Mouse (Mus musculus): Measurements from ENCODE around the gene Odf4. TPM values are rescaled to one million over a fixed set of nuclear protein-coding genes. Genes with fewer than 3 reads are reported as not detected.

Odf4 gene
- polyA plus RNA-seq, 1 experiment from 2014 or later = not detected

GRCm38 (mm10) chr11:68903775-68904174 is 23.1 kb downstream of the Odf4 start:
- peaks cover 2% of the 10 kb centered on the region; the same call in 1 of the 2 replicates for H3K4me1 ChIP-seq (replicated peaks; ENCODE audit: control insufficient read depth, insufficient read depth, low read length)
- DNase-seq (ENCODE audit: low spot score) = no peak
- no peaks in the 10 kb centered on the region for H3K27me3 ChIP-seq (ENCODE audit: control insufficient read depth, insufficient read depth, low read length)
- no peak for ATAC-seq (replicated peaks; ENCODE audit: low FRiP score)
- no peak overlapping the region for H3K4me2 ChIP-seq (ENCODE audit: low read depth, low read length, severe bottlenecking)
- H3K9me3 ChIP-seq (ENCODE audit: control insufficient read depth, low read length) = no peaks in the 10 kb centered on the region
- H3K36me3 ChIP-seq (ENCODE audit: control insufficient read depth, insufficient read depth, low read length) = peaks cover 24% of the 10 kb centered on the region
- no peak overlapping the region for H3K27ac ChIP-seq (ENCODE audit: low read depth, low read length)
- WGBS = 86% methylated on average over 2 of the region's 2 CpGs
- H3K4me3 ChIP-seq (ENCODE audit: low read depth, low read length) = no peak overlapping the region
- H3K9ac ChIP-seq (ENCODE audit: low read length) = no peak overlapping the region

GRCm38 (mm10) chr11:68902823-68903222 is 24.1 kb downstream of the Odf4 start:
- H3K27ac ChIP-seq (ENCODE audit: low read depth, low read length) = no peak overlapping the region
- H3K27me3 ChIP-seq (ENCODE audit: control insufficient read depth, insufficient read depth, low read length) = no peaks in the 10 kb centered on the region
- H3K9me3 ChIP-seq (ENCODE audit: control insufficient read depth, low read length) = no peaks in the 10 kb centered on the region
- no peak for ATAC-seq (replicated peaks; ENCODE audit: low FRiP score)
- H3K9ac ChIP-seq (ENCODE audit: low read length) = peak overlapping the region; percentile 98
- peak overlapping the region; percentile 97 for H3K4me3 ChIP-seq (ENCODE audit: low read depth, low read length)
- peaks cover 2% of the 10 kb centered on the region; the same call in 1 of the 2 replicates for H3K4me1 ChIP-seq (replicated peaks; ENCODE audit: control insufficient read depth, insufficient read depth, low read length)
- H3K36me3 ChIP-seq (ENCODE audit: control insufficient read depth, insufficient read depth, low read length) = peaks cover 24% of the 10 kb centered on the region
- 84% methylated on average over 5 of the region's 5 CpGs for WGBS
- H3K4me2 ChIP-seq (ENCODE audit: low read depth, low read length, severe bottlenecking) = peak overlapping the region; percentile 70
- no peak for DNase-seq (ENCODE audit: low spot score)

- H3K27ac ChIP-seq (ENCODE audit: low read depth, low read length) = 0 out of 2 replicates have a peak overlapping the region, but pooled peaks have one; percentile 46
Measured at GRCm38 (mm10) chr11:68902367-68902766, 24.5 kb downstream of the Odf4 start.

GRCm38 (mm10) chr11:68902047-68902364 is 24.9 kb downstream of the Odf4 start:
- no peak for ATAC-seq (replicated peaks; ENCODE audit: low FRiP score)
- 2% methylated on average over 10 of the region's 10 CpGs for WGBS
- Histone ChIP-seq H3K4me2 (ENCODE audit: low read depth, low read length, severe bottlenecking) (peak overlapping the region; percentile 70), H3K4me1 (replicated peaks; ENCODE audit: control insufficient read depth, insufficient read depth, low read length) (peaks cover 2% of the 10 kb centered on the region; the same call in 1 of the 2 replicates), H3K9me3 (ENCODE audit: control insufficient read depth, low read length) (no peaks in the 10 kb centered on the region), H3K4me3 (ENCODE audit: low read depth, low read length) (peak overlapping the region; percentile 97), H3K36me3 (ENCODE audit: control insufficient read depth, insufficient read depth, low read length) (peaks cover 24% of the 10 kb centered on the region), H3K27me3 (ENCODE audit: control insufficient read depth, insufficient read depth, low read length) (no peaks in the 10 kb centered on the region), H3K9ac (ENCODE audit: low read length) (peak overlapping the region; percentile 98), H3K27ac (ENCODE audit: low read depth, low read length) (peak overlapping the region; percentile 85)
- no peak for DNase-seq (ENCODE audit: low spot score)

More at GRCm38 (mm10) chr11:68902367-68902766, 24.5 kb downstream of the Odf4 start:
- Histone ChIP-seq H3K27me3 (ENCODE audit: control insufficient read depth, insufficient read depth, low read length) (no peaks in the 10 kb centered on the region), H3K4me2 (ENCODE audit: low read depth, low read length, severe bottlenecking) (peak overlapping the region; percentile 70), H3K36me3 (ENCODE audit: control insufficient read depth, insufficient read depth, low read length) (peaks cover 24% of the 10 kb centered on the region), H3K9ac (ENCODE audit: low read length) (peak overlapping the region; percentile 98), H3K4me1 (replicated peaks; ENCODE audit: control insufficient read depth, insufficient read depth, low read length) (peaks cover 2% of the 10 kb centered on the region; the same call in 1 of the 2 replicates), H3K9me3 (ENCODE audit: control insufficient read depth, low read length) (no peaks in the 10 kb centered on the region), H3K4me3 (ENCODE audit: low read depth, low read length) (peak overlapping the region; percentile 97)
- ATAC-seq (replicated peaks; ENCODE audit: low FRiP score) (no peak), DNase-seq (ENCODE audit: low spot score) (no peak)
- 7% methylated on average over 11 of the region's 11 CpGs for WGBS

GRCm38 (mm10) chr11:68901351-68902046 is 25.4 kb downstream of the Odf4 start, which contains the start of gene Rpl26:
TSS of gene Rpl26 (plus strand) at chr11:68901583.
- peaks cover 24% of the 10 kb centered on the region for H3K36me3 ChIP-seq (ENCODE audit: control insufficient read depth, insufficient read depth, low read length)
- peak within 1 kb of the TSS; percentile 98 for H3K9ac ChIP-seq (ENCODE audit: low read length)
- no peaks in the 10 kb centered on the region for H3K27me3 ChIP-seq (ENCODE audit: control insufficient read depth, insufficient read depth, low read length)
- peak within 1 kb of the TSS; percentile 70 for H3K4me2 ChIP-seq (ENCODE audit: low read depth, low read length, severe bottlenecking)
- ATAC-seq (replicated peaks; ENCODE audit: low FRiP score) (peak; percentile 91), DNase-seq (ENCODE audit: low spot score) (peak; percentile 99)
- H3K9me3 ChIP-seq (ENCODE audit: control insufficient read depth, low read length) = no peaks in the 10 kb centered on the region
- peak within 1 kb of the TSS; percentile 85 for H3K27ac ChIP-seq (ENCODE audit: low read depth, low read length)
- H3K4me1 ChIP-seq (replicated peaks; ENCODE audit: control insufficient read depth, insufficient read depth, low read length) = peaks cover 2% of the 10 kb centered on the region; the same call in 1 of the 2 replicates
- peak within 1 kb of the TSS; percentile 97 for H3K4me3 ChIP-seq (ENCODE audit: low read depth, low read length)
- WGBS = under 1% methylated on average over 52 of the region's 52 CpGs

- H3K9me3 ChIP-seq (ENCODE audit: control insufficient read depth, low read length) = no peaks in the 10 kb centered on the region
- peaks cover 19% of the 10 kb centered on the region for H3K36me3 ChIP-seq (ENCODE audit: control insufficient read depth, insufficient read depth, low read length)
- H3K27me3 ChIP-seq (ENCODE audit: control insufficient read depth, insufficient read depth, low read length) = no peaks in the 10 kb centered on the region
- H3K4me3 ChIP-seq (ENCODE audit: low read depth, low read length) = peak overlapping the region; percentile 97
- no peak for DNase-seq (ENCODE audit: low spot score)
- WGBS = 28% methylated on average over 31 of the region's 31 CpGs
- peak overlapping the region; percentile 57 for H3K4me2 ChIP-seq (ENCODE audit: low read depth, low read length, severe bottlenecking)
- peaks cover 2% of the 10 kb centered on the region; the same call in 1 of the 2 replicates for H3K4me1 ChIP-seq (replicated peaks; ENCODE audit: control insufficient read depth, insufficient read depth, low read length)
- peak overlapping the region; percentile 54; the same call in 1 of the 2 replicates for H3K9ac ChIP-seq (ENCODE audit: low read length)
- ATAC-seq (replicated peaks; ENCODE audit: low FRiP score) = peak; percentile 65
- H3K27ac ChIP-seq (ENCODE audit: low read depth, low read length) = no peak overlapping the region
Measured at GRCm38 (mm10) chr11:68900519-68901350, 26.1 kb downstream of the Odf4 start.

- H3K9ac ChIP-seq (ENCODE audit: low read length) = no peak overlapping the region
- no peak overlapping the region for H3K27ac ChIP-seq (ENCODE audit: low read depth, low read length)
- no peak for ATAC-seq (replicated peaks; ENCODE audit: low FRiP score)
- WGBS = 88% methylated on average over 8 of the region's 8 CpGs
- no peak overlapping the region for H3K4me3 ChIP-seq (ENCODE audit: low read depth, low read length)
- H3K9me3 ChIP-seq (ENCODE audit: control insufficient read depth, low read length) = no peaks in the 10 kb centered on the region
- H3K4me2 ChIP-seq (ENCODE audit: low read depth, low read length, severe bottlenecking) = no peak overlapping the region
- no peak for DNase-seq (ENCODE audit: low spot score)
- peaks cover 12% of the 10 kb centered on the region for H3K36me3 ChIP-seq (ENCODE audit: control insufficient read depth, insufficient read depth, low read length)
- H3K4me1 ChIP-seq (replicated peaks; ENCODE audit: control insufficient read depth, insufficient read depth, low read length) = peaks cover 2% of the 10 kb centered on the region; the same call in 1 of the 2 replicates
- H3K27me3 ChIP-seq (ENCODE audit: control insufficient read depth, insufficient read depth, low read length) = no peaks in the 10 kb centered on the region
Measured at GRCm38 (mm10) chr11:68899815-68900214, 27.1 kb downstream of the Odf4 start.

GRCm38 (mm10) chr11:68898790-68899189 is 28.1 kb downstream of the Odf4 start:
- H3K9ac ChIP-seq (ENCODE audit: low read length) = no peak overlapping the region
- no peak overlapping the region for H3K27ac ChIP-seq (ENCODE audit: low read depth, low read length)
- no peak for ATAC-seq (replicated peaks; ENCODE audit: low FRiP score)
- H3K27me3 ChIP-seq (ENCODE audit: control insufficient read depth, insufficient read depth, low read length) = no peaks in the 10 kb centered on the region
- 93% methylated on average over 6 of the region's 6 CpGs for WGBS
- no peak overlapping the region for H3K4me3 ChIP-seq (ENCODE audit: low read depth, low read length)
- H3K4me1 ChIP-seq (replicated peaks; ENCODE audit: control insufficient read depth, insufficient read depth, low read length) = peaks cover 2% of the 10 kb centered on the region; the same call in 1 of the 2 replicates
- H3K9me3 ChIP-seq (ENCODE audit: control insufficient read depth, low read length) = no peaks in the 10 kb centered on the region
- peaks cover 9% of the 10 kb centered on the region for H3K36me3 ChIP-seq (ENCODE audit: control insufficient read depth, insufficient read depth, low read length)
- DNase-seq (ENCODE audit: low spot score) = no peak
- no peak overlapping the region for H3K4me2 ChIP-seq (ENCODE audit: low read depth, low read length, severe bottlenecking)
